Mouse (Mus musculus) hindbrain, postnatal 0 days (tissue): Measurements from ENCODE around the gene Fhad1. TPM values are rescaled to one million over a fixed set of nuclear protein-coding genes. Genes with fewer than 3 reads are reported as not detected.
A peak's percentile ranks its signal among the peaks of the same experiment; 100 is the strongest.

Source experiments
- ATAC-seq: fragments of 200-750 bp; cut with Nextera tagmentation; 2 replicates; pipeline ENCODE4 v1.8.0; 2017; ENCODE audit warnings: mild to moderate bottlenecking, moderate TSS enrichment, moderate library complexity
- DNase-seq: peaks from one replicate; pipeline ENCODE4 v3.0.0-alpha.2; 2015; ENCODE audit warnings: low spot score
- H3K27ac ChIP-seq: fragments of 300-500 bp; sonication (generic); 2 replicates; pipeline ENCODE4 v1.5.1; 2014; ENCODE audit warnings: mild to moderate bottlenecking
- H3K27me3 ChIP-seq: fragments of 300-500 bp; sonication (generic); 2 replicates; pipeline ENCODE4 v1.6.1; 2014; ENCODE audit warnings: low read length, mixed read lengths; ENCODE audit not compliant: insufficient read depth
- H3K36me3 ChIP-seq: fragments of 300-500 bp; sonication (generic); 2 replicates; pipeline ENCODE4 v1.6.1; 2014; ENCODE audit warnings: low read length, mixed read lengths; ENCODE audit not compliant: insufficient read depth
- H3K4me1 ChIP-seq: fragments of 300-500 bp; sonication (generic); 2 replicates; pipeline ENCODE4 v1.6.1; 2014; ENCODE audit warnings: antibody characterized with exemption, low read length, mixed read lengths; ENCODE audit not compliant: insufficient read depth
- H3K4me2 ChIP-seq: fragments of 300-500 bp; sonication (generic); 2 replicates; pipeline ENCODE4 v1.6.1; 2014; ENCODE audit warnings: low read depth, mild to moderate bottlenecking, low read length, moderate library complexity, mixed read lengths
- H3K4me3 ChIP-seq: fragments of 300-500 bp; sonication (generic); 2 replicates; pipeline ENCODE4 v1.5.1; 2014; ENCODE audit warnings: low read length
- H3K9ac ChIP-seq: fragments of 300-500 bp; sonication (generic); replicated peaks from 2 replicates; pipeline ENCODE4 v1.6.1; 2014; ENCODE audit warnings: mild to moderate bottlenecking, low read length, moderate library complexity, mixed read lengths
- H3K9me3 ChIP-seq: fragments of 300-500 bp; sonication (generic); 2 replicates; pipeline ENCODE4 v1.6.1; 2016; ENCODE audit warnings: low read length, mixed read lengths
- CTCF ChIP-seq: IDR thresholded peaks from 2 replicates; pipeline ENCODE4 v1.5.1; 2016; ENCODE audit warnings: antibody characterized with exemption, control low read depth, low read depth
- WGBS: fragments of 180-500 bp; shearing (Covaris S2); extraction: QIAGEN DNeasy Blood & Tissue Kit; methylation state at CpG from one replicate; pipeline ENCODE4 v1.1.7; 2014; 5-methylcytosine and 5-hydroxymethylcytosine counted together
- polyA plus RNA-seq: library from polyadenylated mRNA; unstranded; fragments of >200 nt; fragmentation: Nextera tagmentation; extraction: Ambion mirVana; gene quantifications from 2 replicates; pipeline ENCODE4 v1.2.1, GENCODE M21; 2015
- total RNA-seq: library from RNA; depleted of rRNA; stranded (reverse); fragments of >200 nt; gene quantifications from 2 replicates; pipeline ENCODE4 v1.2.3, GENCODE M21; 2014

Gene Fhad1
- total and polyA plus RNA-seq, 2 experiments from 2014 or later = 2.0 to 5.8 TPM

- Histone ChIP-seq H3K27me3 (no peaks in the 10 kb centered on the region), H3K4me2 (no peak overlapping the region), H3K27ac (no peak overlapping the region), H3K9ac (no peak overlapping the region), H3K4me3 (no peak overlapping the region), H3K9me3 (no peaks in the 10 kb centered on the region), H3K4me1 (peaks cover 5% of the 10 kb centered on the region; the same call in 1 of the 2 replicates), H3K36me3 (no peaks in the 10 kb centered on the region)
- DNase-seq = no peak
- WGBS = 62% methylated on average over 15 of the region's 15 CpGs
- TF ChIP-seq CTCF = no peak
- no peak for ATAC-seq
Observed at GRCm38 (mm10) chr4:142017686-142018085, 2.8 kb upstream of the Fhad1 start.

GRCm38 (mm10) chr4:142011236-142011635 lies 3.6 kb downstream of the Fhad1 start:
- TF ChIP-seq CTCF = no peak
- H3K27ac ChIP-seq = no peak overlapping the region
- DNase-seq = no peak
- peaks cover 5% of the 10 kb centered on the region; the same call in 1 of the 2 replicates for H3K4me1 ChIP-seq
- ATAC-seq = no peak
- no peaks in the 10 kb centered on the region for H3K27me3 ChIP-seq
- no peak overlapping the region for H3K9ac ChIP-seq
- no peaks in the 10 kb centered on the region for H3K36me3 ChIP-seq
- no peak overlapping the region for H3K4me3 ChIP-seq
- no peaks in the 10 kb centered on the region for H3K9me3 ChIP-seq
- 89% methylated on average over 13 of the region's 13 CpGs for WGBS
- H3K4me2 ChIP-seq = no peak overlapping the region

- H3K4me3 ChIP-seq = no peak overlapping the region
- ATAC-seq (no peak), DNase-seq (no peak)
- no peak overlapping the region for H3K4me2 ChIP-seq
- no peak overlapping the region for H3K27ac ChIP-seq
- H3K9ac ChIP-seq = no peak overlapping the region
- H3K4me1 ChIP-seq = peaks cover 3% of the 10 kb centered on the region
- H3K36me3 ChIP-seq = no peaks in the 10 kb centered on the region
- TF ChIP-seq CTCF = no peak
- H3K9me3 ChIP-seq = no peaks in the 10 kb centered on the region
- H3K27me3 ChIP-seq = no peaks in the 10 kb centered on the region
- WGBS = 71% methylated on average over 7 of the region's 7 CpGs
Observed at GRCm38 (mm10) chr4:142010441-142010840, 4.4 kb downstream of the Fhad1 start.

- Histone ChIP-seq H3K4me1 (no peaks in the 10 kb centered on the region; the same call in 1 of the 2 replicates), H3K4me2 (no peak overlapping the region), H3K9ac (no peak overlapping the region), H3K27ac (no peak overlapping the region), H3K4me3 (no peak overlapping the region), H3K27me3 (no peaks in the 10 kb centered on the region), H3K9me3 (no peaks in the 10 kb centered on the region), H3K36me3 (no peaks in the 10 kb centered on the region)
- ATAC-seq = no peak
- TF ChIP-seq CTCF = no peak
- 78% methylated on average over 11 of the region's 11 CpGs for WGBS
- DNase-seq = no peak
Observed at GRCm38 (mm10) chr4:142008206-142008605, 6.7 kb downstream of the Fhad1 start.

- H3K9ac ChIP-seq = no peak overlapping the region
- no peak for TF ChIP-seq CTCF
- ATAC-seq = no peak
Observed at GRCm38 (mm10) chr4:142000581-142000980, 14.3 kb downstream of the Fhad1 start.

GRCm38 (mm10) chr4:141999494-142000074 lies 15.3 kb downstream of the Fhad1 start:
- TF ChIP-seq CTCF = no peak
- ATAC-seq (no peak), DNase-seq (no peak)
- Histone ChIP-seq H3K4me1 (no peaks in the 10 kb centered on the region), H3K4me2 (no peak overlapping the region), H3K27ac (no peak overlapping the region), H3K9me3 (no peaks in the 10 kb centered on the region), H3K9ac (no peak overlapping the region), H3K27me3 (no peaks in the 10 kb centered on the region), H3K4me3 (no peak overlapping the region), H3K36me3 (no peaks in the 10 kb centered on the region)
- WGBS = 49% methylated on average over 7 of the region's 7 CpGs

More at GRCm38 (mm10) chr4:142000581-142000980, 14.3 kb downstream of the Fhad1 start:
- no peaks in the 10 kb centered on the region for H3K4me1 ChIP-seq
- H3K27me3 ChIP-seq = no peaks in the 10 kb centered on the region
- WGBS = 66% methylated on average over 9 of the region's 9 CpGs
- no peak overlapping the region for H3K4me2 ChIP-seq
- DNase-seq = no peak
- no peak overlapping the region for H3K4me3 ChIP-seq
- no peak overlapping the region for H3K27ac ChIP-seq
- no peaks in the 10 kb centered on the region for H3K9me3 ChIP-seq
- no peaks in the 10 kb centered on the region for H3K36me3 ChIP-seq

- DNase-seq (peak; percentile 68), ATAC-seq (peak; percentile 77)
- H3K27me3 ChIP-seq = no peaks in the 10 kb centered on the region
- no peak overlapping the region for H3K27ac ChIP-seq
- H3K4me2 ChIP-seq = peak overlapping the region; percentile 54
- 14% methylated on average over 11 of the region's 11 CpGs for WGBS
- no peaks in the 10 kb centered on the region for H3K36me3 ChIP-seq
- no peaks in the 10 kb centered on the region for H3K4me1 ChIP-seq
- TF ChIP-seq CTCF = no peak
- no peak overlapping the region for H3K9ac ChIP-seq
- no peaks in the 10 kb centered on the region for H3K9me3 ChIP-seq
- H3K4me3 ChIP-seq = peak overlapping the region; percentile 28
Observed at GRCm38 (mm10) chr4:141998282-141998821, 16.5 kb downstream of the Fhad1 start.
